Mouse (Mus musculus): ENCODE results near the gene Zscan10.
A peak's percentile ranks its signal among the peaks of the same experiment; 100 is the strongest.

Zscan10 gene

DNA sequence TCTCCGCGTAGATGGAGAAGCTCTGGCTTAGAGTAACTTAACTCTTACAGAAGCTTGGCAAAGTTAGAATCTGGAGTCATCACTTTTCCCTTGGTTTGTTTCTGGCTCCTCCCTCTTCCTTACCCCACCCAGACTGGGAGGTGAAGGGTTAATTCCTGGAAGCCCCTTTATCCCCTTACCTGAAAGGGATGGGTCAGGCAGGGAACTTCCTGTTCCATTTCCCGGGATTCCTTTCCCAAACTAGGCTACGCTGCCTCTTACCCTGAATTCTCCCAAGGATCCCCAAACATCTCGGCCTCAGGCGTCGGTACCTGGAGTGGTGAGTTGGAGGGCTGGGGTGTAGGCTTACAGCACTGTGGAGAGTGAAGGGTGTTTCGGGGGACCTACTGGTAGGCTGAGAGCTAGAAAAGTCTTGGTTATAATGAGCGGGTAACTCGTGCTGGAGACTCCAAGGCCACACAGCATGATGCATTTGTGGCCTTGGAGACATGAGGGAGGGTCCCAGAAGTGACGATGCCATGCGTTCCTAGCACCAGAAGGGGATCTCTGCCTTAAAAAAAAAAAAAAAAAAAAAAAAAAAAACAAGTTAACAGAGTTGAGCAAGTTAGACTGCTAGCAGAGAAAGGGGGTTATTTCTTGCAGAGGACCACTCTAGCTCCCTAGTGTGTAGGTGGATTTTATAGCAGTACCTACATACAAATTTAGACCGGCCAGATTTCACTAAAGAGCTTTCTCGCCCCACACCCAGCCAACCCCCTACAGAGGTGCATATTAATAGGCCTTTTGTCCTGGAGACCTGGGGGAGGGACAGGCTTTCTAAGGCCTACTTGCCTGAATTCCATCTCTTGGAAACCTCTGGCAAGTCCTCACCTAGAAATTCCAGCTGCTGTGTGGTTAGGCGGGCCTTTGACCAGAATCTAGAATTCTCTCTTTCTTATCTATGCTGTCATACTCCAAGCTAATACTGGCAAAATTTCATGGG is at the start of gene Zscan10:
Gene Zscan10 (plus strand): TSS at position 216 of the 982 bp plus-strand sequence.
- DNase-seq: no peak

GRCm38 (mm10) chr17:23550856-23551255 is 49.8 kb upstream of the Zscan10 start:
- peak; percentile 48 for DNase-seq

- DNase-seq: peak; percentile 29
Measured at GRCm38 (mm10) chr17:23551416-23551815, 49.2 kb upstream of the Zscan10 start.

GRCm38 (mm10) chr17:23551963-23552362 is 48.7 kb upstream of the Zscan10 start:
- no peak for DNase-seq

DNA sequence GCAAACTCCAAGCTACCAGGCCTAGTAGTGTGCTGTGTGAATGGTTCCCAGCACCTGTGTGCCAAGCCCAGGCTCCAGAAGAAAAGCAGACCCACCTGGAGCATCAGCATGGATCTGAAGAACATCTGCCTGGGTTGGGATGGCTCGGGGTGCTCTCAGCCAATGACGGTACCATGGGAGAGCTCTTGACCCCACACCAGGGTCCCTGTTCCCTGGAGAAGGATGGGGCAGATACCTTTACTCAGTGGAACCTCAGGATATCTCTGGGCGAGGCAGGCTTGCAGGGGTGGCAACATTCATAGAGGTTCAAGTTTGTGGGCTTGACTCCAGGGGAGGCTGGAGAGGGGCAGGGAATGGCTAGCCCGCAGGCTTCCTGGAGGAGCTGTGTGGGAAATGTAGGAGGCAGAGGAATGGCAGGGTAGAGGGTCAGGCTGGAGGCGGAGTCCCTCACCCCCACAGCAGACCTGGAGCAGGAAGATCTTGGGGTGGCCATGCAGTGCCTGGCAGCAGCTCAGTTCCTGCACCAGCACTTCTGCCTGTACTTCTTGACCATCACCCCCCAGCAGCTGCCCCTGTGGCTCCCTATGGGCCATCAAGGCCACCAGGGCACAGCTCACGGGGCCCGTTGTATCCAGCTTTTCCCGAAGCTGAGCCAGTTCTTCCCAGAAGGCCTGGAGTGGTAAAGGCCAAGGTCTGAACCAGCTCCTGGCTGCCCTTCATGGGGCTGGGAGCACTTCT is 47.6 kb upstream of the Zscan10 start:
- DNase-seq: no peak

GRCm38 (mm10) chr17:23553634-23554120 is 47.0 kb upstream of the Zscan10 start:
- DNase-seq: no peak

GRCm38 (mm10) chr17:23554321-23554720 is 46.3 kb upstream of the Zscan10 start:
- DNase-seq: no peak

- DNase-seq: peak; percentile 36
Measured at GRCm38 (mm10) chr17:23555243-23555916, 45.3 kb upstream of the Zscan10 start.

GRCm38 (mm10) chr17:23559767-23560166 is 40.9 kb upstream of the Zscan10 start:
- DNase-seq: peak; percentile 70

DNA sequence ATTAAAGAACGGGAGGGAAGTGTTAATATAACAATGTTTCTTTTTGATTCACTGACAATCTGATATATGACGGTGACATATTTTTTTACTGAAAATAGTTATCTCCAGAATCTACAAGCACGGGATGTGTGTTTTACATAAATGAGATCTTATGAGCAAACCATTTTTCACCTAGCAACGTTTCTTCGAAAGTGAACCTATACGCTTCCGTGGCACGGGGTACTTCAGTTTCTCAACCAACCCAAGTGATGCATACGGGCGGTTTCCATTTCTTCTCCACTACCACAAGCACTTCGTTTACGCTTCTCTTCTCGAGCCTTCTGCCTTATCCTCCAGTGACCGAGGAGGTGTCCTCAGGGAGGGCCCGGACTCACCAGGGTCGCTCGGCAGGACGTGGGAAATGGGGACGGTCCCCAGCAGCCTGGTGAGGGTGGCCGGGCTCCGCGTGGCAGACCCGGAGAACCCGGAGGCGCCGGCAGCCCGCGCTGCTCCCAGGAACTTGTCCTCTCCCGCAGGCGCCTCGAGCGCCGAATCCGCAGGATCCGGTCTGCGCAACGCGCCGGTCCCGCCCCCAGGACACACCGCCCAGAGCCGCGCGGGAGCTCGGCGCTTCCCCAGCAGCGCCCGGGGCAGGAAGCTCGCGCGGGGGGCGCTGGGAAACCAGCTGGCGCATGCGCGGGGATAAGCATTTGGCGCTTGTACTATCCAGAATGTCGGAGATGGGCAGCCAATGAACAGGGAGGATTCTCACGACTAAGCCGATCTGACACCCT is 36.9 kb upstream of the Zscan10 start, which contains the start of gene Zfp213:
Gene Zfp213 (minus strand): TSS at position 644 of the 773 bp plus-strand sequence.
- DNase-seq: peak; percentile 96

DNA sequence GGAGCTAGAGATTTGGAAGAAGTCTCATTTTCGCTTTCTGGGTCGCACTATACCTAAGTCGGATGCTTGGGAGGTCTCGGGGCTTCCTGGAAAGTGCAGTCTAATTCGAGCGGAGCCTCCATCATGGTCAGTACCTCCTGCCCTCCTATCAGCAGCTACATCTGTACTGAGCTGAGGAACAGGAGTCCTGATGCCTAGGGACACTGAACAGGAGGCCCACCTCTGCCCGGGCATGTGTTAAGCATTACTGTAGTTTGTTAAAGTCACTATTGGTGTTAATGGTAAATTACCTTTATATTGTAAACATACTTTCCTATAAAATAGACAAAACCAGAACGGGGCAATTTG is 36.3 kb upstream of the Zscan10 start:
- DNase-seq: no peak

DNA sequence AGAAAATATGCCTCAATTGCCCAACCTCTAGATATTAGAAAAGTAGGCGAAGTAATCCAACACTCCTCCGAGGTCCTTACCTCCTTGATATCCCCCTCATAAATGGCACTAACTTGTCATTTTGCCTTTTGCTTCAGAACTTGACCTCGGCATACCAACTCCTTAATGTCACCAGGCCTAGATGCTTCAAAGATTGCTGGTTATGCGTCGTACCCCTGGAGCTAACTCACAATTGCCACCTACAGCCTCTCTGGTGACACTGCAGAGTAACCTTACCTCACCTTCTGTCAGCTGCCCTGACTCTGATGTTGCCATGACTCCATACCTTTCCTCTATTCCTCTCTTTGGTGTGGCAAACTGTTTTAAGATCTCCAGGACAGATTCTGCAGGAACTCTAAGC is 33.9 kb upstream of the Zscan10 start:
- DNase-seq: peak; percentile 40

DNA sequence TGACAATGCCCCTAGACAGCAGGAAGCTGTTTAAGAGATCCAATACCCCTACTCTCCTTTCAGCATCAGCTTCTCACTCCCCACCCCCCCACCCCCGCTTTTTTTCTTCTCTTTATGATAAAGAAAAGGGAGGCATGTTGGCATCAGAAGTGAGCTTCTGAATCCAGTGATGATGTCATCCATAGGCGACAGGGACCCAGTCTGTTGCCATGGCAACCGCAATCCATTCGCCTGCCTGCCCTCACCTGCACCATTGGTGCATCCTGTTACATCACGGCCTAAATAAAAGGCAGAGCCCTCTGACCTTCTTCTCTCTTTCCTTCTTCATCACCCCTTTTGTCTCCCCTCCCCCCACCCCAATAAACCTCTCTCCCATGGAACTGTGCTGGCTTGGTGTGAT is 32.3 kb upstream of the Zscan10 start:
- no peak for DNase-seq

DNA sequence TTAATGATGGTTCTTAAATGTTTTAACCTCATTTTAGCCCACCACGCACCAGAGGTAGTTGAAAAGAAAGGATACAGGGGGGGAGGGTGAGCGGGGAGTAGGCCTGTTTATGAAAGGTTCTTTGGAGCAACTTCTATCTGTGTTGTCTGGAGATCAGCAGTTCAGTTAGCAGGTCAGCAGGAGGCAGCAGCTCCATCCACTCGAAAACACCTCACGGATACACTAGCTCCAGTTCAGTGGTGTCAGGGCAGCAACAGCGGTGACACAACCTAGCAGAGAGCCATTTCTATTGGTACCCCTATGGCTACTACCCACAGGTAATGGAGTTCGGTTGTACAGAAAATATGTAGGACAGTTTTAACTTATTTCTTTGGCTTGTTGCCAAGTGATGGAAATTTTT is 30.6 kb upstream of the Zscan10 start:
- peak; percentile 69 for DNase-seq

- peak; percentile 12 for DNase-seq
Measured at GRCm38 (mm10) chr17:23571084-23571483, 29.6 kb upstream of the Zscan10 start.

DNA sequence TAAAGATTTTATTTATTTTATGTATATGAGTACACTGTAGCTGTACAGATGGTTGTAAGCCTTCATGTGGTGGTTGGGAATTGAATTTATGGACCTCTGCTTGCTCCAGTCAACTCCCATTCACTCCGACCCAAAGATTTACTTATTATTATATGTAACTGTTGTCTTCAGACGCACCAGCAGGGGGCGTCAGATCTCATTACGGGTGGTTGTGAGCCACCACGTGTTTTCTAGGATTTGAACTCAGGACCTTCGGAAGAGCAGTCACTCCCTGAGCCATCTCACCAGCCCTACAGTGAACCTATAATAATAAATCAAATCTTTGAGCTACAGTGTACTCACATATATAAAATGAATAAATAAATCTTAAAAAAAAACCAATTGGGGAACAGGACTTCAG is 28.6 kb upstream of the Zscan10 start:
- peak; percentile 26 for DNase-seq

DNA sequence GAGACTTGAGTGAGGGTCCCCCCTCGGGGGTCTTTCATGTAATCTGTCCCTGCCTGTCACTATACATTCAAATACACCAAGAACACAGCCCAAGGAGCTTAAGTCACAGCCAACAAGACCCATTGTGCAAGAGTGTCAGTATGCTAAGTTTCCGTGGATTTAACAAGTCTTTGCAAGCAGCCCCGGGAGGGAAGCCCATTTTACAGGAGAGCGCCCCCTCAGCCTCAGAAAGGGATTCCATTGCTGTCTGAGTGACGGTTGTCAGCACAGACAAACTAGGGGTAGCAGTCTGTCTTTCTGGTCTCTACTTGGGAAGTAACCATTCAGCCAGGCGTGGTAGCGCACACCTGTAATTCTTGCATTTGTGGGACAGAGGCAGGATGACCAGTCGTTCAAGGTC is 26.5 kb upstream of the Zscan10 start:
- DNase-seq: no peak

DNA sequence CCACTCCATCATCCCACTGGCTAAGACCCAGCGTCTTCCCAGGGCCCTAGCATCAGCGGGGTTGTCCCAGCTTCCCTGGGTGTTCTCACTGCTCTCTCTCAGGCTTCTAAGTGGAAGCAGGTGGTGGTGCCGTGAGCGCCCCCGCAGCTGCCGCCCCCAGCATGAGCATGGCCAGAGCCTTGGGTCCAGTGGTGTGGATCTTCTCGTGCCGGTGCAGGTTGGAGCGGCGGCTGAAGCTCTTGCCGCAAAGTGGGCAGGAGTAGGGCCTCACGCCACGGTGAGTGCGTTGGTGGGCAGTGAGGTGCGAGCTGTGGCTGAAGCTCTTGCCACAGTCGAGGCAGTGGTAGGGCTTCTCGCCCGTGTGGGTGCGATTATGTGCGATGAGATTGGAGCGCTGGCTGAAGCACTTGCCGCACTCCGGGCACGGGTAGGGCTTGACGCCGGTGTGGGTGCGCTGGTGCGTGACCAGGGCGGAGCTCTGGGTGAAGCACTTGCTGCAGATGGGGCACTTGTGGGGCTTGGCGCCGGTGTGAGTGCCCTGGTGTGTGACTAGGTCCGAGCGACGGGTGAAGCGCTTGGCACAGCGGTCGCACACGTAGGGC is 24.6 kb upstream of the Zscan10 start:
- DNase-seq: no peak

DNA sequence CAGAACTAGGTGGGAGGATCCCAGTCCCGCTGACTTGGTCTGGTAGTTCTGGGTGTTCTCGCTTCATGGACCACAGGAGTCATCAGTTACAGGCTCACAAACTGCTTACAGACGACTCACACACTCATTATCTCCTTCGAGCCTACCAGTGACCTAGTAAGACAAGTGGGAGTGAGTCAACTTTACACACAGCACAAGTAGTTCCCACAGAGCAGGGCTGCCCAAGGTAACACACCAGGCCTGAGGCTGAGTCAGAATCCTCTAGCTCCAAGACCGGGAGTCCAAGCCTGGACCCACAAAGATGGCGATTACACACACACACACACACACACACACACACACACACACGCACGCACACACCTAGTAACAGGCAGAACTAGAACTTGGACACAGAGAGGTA is 15.9 kb upstream of the Zscan10 start:
- no peak for DNase-seq

DNA sequence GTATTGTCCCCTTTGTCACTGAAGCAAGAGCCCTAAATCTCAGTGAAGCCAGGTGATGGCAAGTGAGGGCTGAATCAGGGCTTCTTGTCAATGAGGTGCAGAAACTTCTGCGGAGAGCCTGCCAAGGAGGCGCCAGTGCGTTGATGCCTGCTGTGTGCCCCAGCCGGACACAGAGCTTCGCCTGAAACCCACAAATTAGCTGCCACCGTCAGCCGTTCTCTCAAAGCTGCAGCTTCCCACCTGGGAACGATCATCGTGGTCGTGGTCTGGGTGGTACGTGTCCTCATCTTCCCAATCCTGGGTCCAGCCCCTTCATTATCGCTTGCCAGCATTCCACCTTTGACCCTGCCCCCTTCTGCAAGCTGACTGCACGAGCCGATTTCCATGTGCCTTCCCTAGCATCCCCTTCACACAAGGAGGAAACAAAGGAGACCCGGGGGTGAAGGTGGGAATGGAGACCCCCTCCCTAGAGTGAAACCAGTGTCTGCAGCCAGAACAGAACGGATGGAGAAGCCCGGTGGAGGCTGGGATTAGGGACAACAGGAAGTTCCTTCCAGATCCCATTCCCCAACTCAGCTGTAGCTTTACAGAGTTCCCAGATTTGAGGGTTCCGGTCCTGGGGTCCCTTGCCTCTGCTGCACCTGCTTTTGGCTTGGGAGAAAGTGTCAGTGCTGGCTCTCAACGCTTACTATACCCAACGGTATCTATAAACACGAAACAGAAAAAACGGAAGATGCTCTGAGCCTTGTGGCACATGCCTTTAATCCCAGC is 14.8 kb upstream of the Zscan10 start:
- no peak for DNase-seq

- no peak for DNase-seq
Measured at GRCm38 (mm10) chr17:23587253-23587652, 13.4 kb upstream of the Zscan10 start.

Data from thymus, postnatal 14 days (tissue).